ENCODE assay signal across 11 mouse cellular contexts in genomic region chr8:118285596-118286281, GRCm38 (mm10). TPM values are rescaled to one million over a fixed set of nuclear protein-coding genes. Genes with fewer than 3 reads are reported as not detected.
DNase-seq lines count a peak whose midpoint lies in the region; ATAC-seq lines count a peak whose summit lies in the region.
"Had no signal": no experiment of that assay in that cellular context is flagged by ENCODE, and none has a peak within 500 bp of the region (broad histone marks: within the 10 kb centered on the region; RNA-seq: fewer than 3 reads in every experiment).

No protein-coding gene starts in this region.

- peak overlapping the region; percentile 53 for H3K4me3 ChIP-seq in forebrain, embryonic 13.5 days
- no peak overlapping the region for H3K4me3 ChIP-seq in forebrain, embryonic 10.5 days
- H3K4me3 ChIP-seq in heart, embryonic 12.5 days, result peak overlapping the region; percentile 60
- H3K4me3 ChIP-seq in midbrain, embryonic 15.5 days, result peak overlapping the region; percentile 52

- ATAC-seq in forebrain, embryonic 13.5 days, result no peak
- no peak for ATAC-seq in heart, embryonic 12.5 days (ENCODE audit: insufficient number of reproducible peaks, low FRiP score)
- ATAC-seq in midbrain, embryonic 15.5 days (replicated peaks), result no peak

- no peaks in the 10 kb centered on the region for H3K36me3 ChIP-seq in forebrain, embryonic 13.5 days (ENCODE audit: poor library complexity, severe bottlenecking)
- H3K36me3 ChIP-seq in forebrain, embryonic 10.5 days (replicated peaks), result no peaks in the 10 kb centered on the region
- no peaks in the 10 kb centered on the region for H3K36me3 ChIP-seq in heart, embryonic 12.5 days
- no peaks in the 10 kb centered on the region for H3K36me3 ChIP-seq in midbrain, embryonic 15.5 days (replicated peaks)
- H3K36me3 ChIP-seq: kidney, embryonic 15.5 days had no signal

- DNase-seq in forebrain, embryonic 10.5 days (ENCODE audit: extremely low spot score, low spot score), result no peak
- peak; percentile 12 for DNase-seq in Muller cell, postnatal 12 days (ENCODE audit: inconsistent ontology term)
- DNase-seq in lung, postnatal 4 days, result no peak
- no peak for DNase-seq in left cerebral cortex, postnatal 25 days (ENCODE audit: low spot score in 2 of 2)
- DNase-seq in cerebellum, postnatal 14 days, result no peak

- peak overlapping the region; percentile 83 for H3K4me2 ChIP-seq in forebrain, embryonic 13.5 days
- peak overlapping the region; percentile 90 for H3K4me2 ChIP-seq in heart, embryonic 12.5 days
- peak overlapping the region; percentile 90 for H3K4me2 ChIP-seq in midbrain, embryonic 15.5 days

- H3K4me1 ChIP-seq in forebrain, embryonic 13.5 days, result peaks cover 26% of the 10 kb centered on the region
- H3K4me1 ChIP-seq in forebrain, embryonic 10.5 days, result peaks cover 40% of the 10 kb centered on the region
- peaks cover 66% of the 10 kb centered on the region for H3K4me1 ChIP-seq in heart, embryonic 12.5 days (replicated peaks)
- H3K4me1 ChIP-seq in midbrain, embryonic 15.5 days, result peaks cover 36% of the 10 kb centered on the region

- peaks cover 28% of the 10 kb centered on the region for H3K27me3 ChIP-seq in forebrain, embryonic 13.5 days
- peaks cover 66% of the 10 kb centered on the region for H3K27me3 ChIP-seq in forebrain, embryonic 10.5 days (ENCODE audit: poor library complexity, severe bottlenecking)
- no peaks in the 10 kb centered on the region for H3K27me3 ChIP-seq in heart, embryonic 12.5 days (replicated peaks)
- no peaks in the 10 kb centered on the region for H3K27me3 ChIP-seq in midbrain, embryonic 15.5 days (replicated peaks)

- no peak overlapping the region for H3K27ac ChIP-seq in forebrain, embryonic 13.5 days
- H3K27ac ChIP-seq in forebrain, embryonic 10.5 days, result no peak overlapping the region
- peak overlapping the region; percentile 91 for H3K27ac ChIP-seq in heart, embryonic 12.5 days (ENCODE audit: poor library complexity, severe bottlenecking)
- no peak overlapping the region for H3K27ac ChIP-seq in midbrain, embryonic 15.5 days
- H3K27ac ChIP-seq: kidney, embryonic 15.5 days; liver, embryonic 14.5 days had no signal

- intact Hi-C loops in left cerebral cortex, postnatal 25 days (cut with DNase I), result loop anchor here (2.0 to 10.0 kb wide), 6 partner anchors 157 to 779 kb away; no protein-coding TSS in a partner anchor

- WGBS in forebrain, embryonic 13.5 days, result 36% methylated on average over 10 of the region's 10 CpGs
- WGBS in forebrain, embryonic 10.5 days, result 24% methylated on average over 10 of the region's 10 CpGs
- 27% methylated on average over 10 of the region's 10 CpGs for WGBS in heart, embryonic 12.5 days
- 31% methylated on average over 10 of the region's 10 CpGs for WGBS in midbrain, embryonic 15.5 days

- H3K9me3 ChIP-seq in forebrain, embryonic 13.5 days (replicated peaks), result no peaks in the 10 kb centered on the region
- no peaks in the 10 kb centered on the region for H3K9me3 ChIP-seq in forebrain, embryonic 10.5 days
- H3K9me3 ChIP-seq in heart, embryonic 12.5 days (replicated peaks), result no peaks in the 10 kb centered on the region
- no peaks in the 10 kb centered on the region for H3K9me3 ChIP-seq in midbrain, embryonic 15.5 days
- H3K9me3 ChIP-seq: kidney, embryonic 15.5 days had no signal

- H3K9ac ChIP-seq in forebrain, embryonic 13.5 days, result peak overlapping the region; percentile 45; the same call in 1 of the 2 replicates
- no peak overlapping the region for H3K9ac ChIP-seq in heart, embryonic 12.5 days
- H3K9ac ChIP-seq in midbrain, embryonic 15.5 days, result peak overlapping the region; percentile 30; the same call in 1 of the 2 replicates
- H3K9ac ChIP-seq: kidney, embryonic 15.5 days; liver, embryonic 14.5 days had no signal

RNA-seq across cellular contexts. Expression of gene Cdh13, which starts 2.2 kb away (rescaled TPM):
- 36.1 and 49.5 TPM in 2 replicates for polyA plus RNA-seq in forebrain, embryonic 13.5 days (2015; fragmentation: Nextera tagmentation; extraction: Ambion mirVana)
- 3.3 and 3.7 TPM in 2 replicates for polyA plus RNA-seq in forebrain, embryonic 10.5 days (2016; fragmentation: Nextera tagmentation; extraction: Ambion mirVana)
- polyA plus RNA-seq in heart, embryonic 12.5 days (2016; fragmentation: Nextera tagmentation; extraction: Ambion mirVana), result 44.4 and 46.6 TPM in 2 replicates
- polyA plus RNA-seq in midbrain, embryonic 15.5 days (2015; fragmentation: Nextera tagmentation; extraction: Ambion mirVana), result 110 TPM in 2 replicates
- 10 to 100 TPM; 82.4 to 86.1 TPM for total RNA-seq in left cerebral cortex, postnatal 25 days (2021)
- total RNA-seq: neutrophil, adult 5-6 weeks had no signal
